ENCODE assay signal across 8 mouse cellular contexts in genomic region chr9:69296418-69296817, GRCm38 (mm10).
A peak's percentile ranks its signal among the peaks of the same experiment; 100 is the strongest.
DNase-seq lines count a peak whose midpoint lies in the region; ATAC-seq and TF ChIP-seq lines count a peak whose summit lies in the region.

No protein-coding gene starts in this region.

- dilution Hi-C loops in CH12.LX (cut with MboI; ENCODE audit: extremely low pct_ligation_motif_present, extremely low pct_unique_long_range_greater_than_20kb, low sequenced_read_pairs), result no loop called here

- H3K9me3 ChIP-seq in hindbrain, embryonic 14.5 days (ENCODE audit: control insufficient read depth, low read length), result no peaks in the 10 kb centered on the region
- H3K9me3 ChIP-seq in hindbrain, embryonic 12.5 days (replicated peaks), result no peaks in the 10 kb centered on the region
- H3K9me3 ChIP-seq in CH12.LX (replicated peaks; ENCODE audit: low read length), result no peaks in the 10 kb centered on the region
- H3K9me3 ChIP-seq in forebrain, embryonic 15.5 days, result no peaks in the 10 kb centered on the region

- no peak overlapping the region for H3K4me2 ChIP-seq in hindbrain, embryonic 14.5 days (replicated peaks)
- H3K4me2 ChIP-seq in hindbrain, embryonic 12.5 days (replicated peaks), result no peak overlapping the region
- H3K4me2 ChIP-seq in CH12.LX (ENCODE audit: insufficient read depth, low read depth, poor library complexity, severe bottlenecking), result no peak overlapping the region
- no peak overlapping the region for H3K4me2 ChIP-seq in forebrain, embryonic 15.5 days (replicated peaks)

- H3K27me3 ChIP-seq in hindbrain, embryonic 14.5 days (ENCODE audit: control insufficient read depth, insufficient read depth, low read length), result peaks cover 28% of the 10 kb centered on the region
- peaks cover 23% of the 10 kb centered on the region for H3K27me3 ChIP-seq in hindbrain, embryonic 12.5 days
- no peaks in the 10 kb centered on the region for H3K27me3 ChIP-seq in CH12.LX (replicated peaks)
- peaks cover 11% of the 10 kb centered on the region for H3K27me3 ChIP-seq in forebrain, embryonic 15.5 days

- peaks cover 6% of the 10 kb centered on the region; the same call in 1 of the 2 replicates for H3K4me1 ChIP-seq in hindbrain, embryonic 14.5 days (replicated peaks; ENCODE audit: control insufficient read depth, insufficient read depth, low read length)
- peaks cover under 1% of the 10 kb centered on the region; the same call in 1 of the 2 replicates for H3K4me1 ChIP-seq in hindbrain, embryonic 12.5 days
- H3K4me1 ChIP-seq in CH12.LX (ENCODE audit: control insufficient read depth in 1 of 2, insufficient read depth in 2 of 2), result peaks cover 0 to 19% of the 10 kb centered on the region in 2 experiments; a peak in 2 of 4 replicates
- H3K4me1 ChIP-seq in forebrain, embryonic 15.5 days, result peaks cover under 1% of the 10 kb centered on the region; the same call in 1 of the 2 replicates

- H3K9ac ChIP-seq in hindbrain, embryonic 14.5 days, result no peak overlapping the region
- no peak overlapping the region for H3K9ac ChIP-seq in hindbrain, embryonic 12.5 days
- no peak overlapping the region for H3K9ac ChIP-seq in CH12.LX (ENCODE audit: insufficient read depth, low read depth)
- no peak overlapping the region for H3K9ac ChIP-seq in forebrain, embryonic 15.5 days (replicated peaks)

- WGBS in hindbrain, embryonic 14.5 days, result 17% methylated on average over 2 of the region's 2 CpGs
- 22% methylated on average over 2 of the region's 2 CpGs for WGBS in hindbrain, embryonic 12.5 days
- WGBS in forebrain, embryonic 15.5 days, result 13% methylated on average over 2 of the region's 2 CpGs

- TF ChIP-seq POLR2A in CH12.LX (IDR thresholded peaks at IDR 0.05; ENCODE audit: low read depth, low read length), result no peak

- ATAC-seq in hindbrain, embryonic 14.5 days (ENCODE audit: low FRiP score), result no peak
- ATAC-seq in hindbrain, embryonic 12.5 days (ENCODE audit: low FRiP score), result no peak
- no peak for ATAC-seq in forebrain, embryonic 15.5 days (replicated peaks)

- H3K4me3 ChIP-seq in hindbrain, embryonic 14.5 days (replicated peaks; ENCODE audit: low read length), result no peak overlapping the region
- no peak overlapping the region for H3K4me3 ChIP-seq in hindbrain, embryonic 12.5 days
- H3K4me3 ChIP-seq in CH12.LX (replicated peaks in 1 of 3; ENCODE audit: low read depth in 2 of 3, low read length in 2 of 3, poor library complexity in 1 of 3), result no peak overlapping the region
- no peak overlapping the region for H3K4me3 ChIP-seq in forebrain, embryonic 15.5 days

- no peak for TF ChIP-seq EP300 in CH12.LX (IDR thresholded peaks at IDR 0.05; ENCODE audit: low read length)

- peak; percentile 84 for DNase-seq in hindbrain, embryonic 14.5 days (ENCODE audit: low spot score)
- DNase-seq in CH12.LX (ENCODE audit: extremely low read depth), result no peak
- peak; percentile 75 to 78 for DNase-seq in cerebellum, adult 18-20 months
- peak; percentile 16 to 50 for DNase-seq in gastrocnemius, postnatal 36 days
- peak; percentile 72 to 77 for DNase-seq in left cerebral cortex, postnatal 14 days (ENCODE audit: low spot score in 2 of 2)
- peak; percentile 69 to 74 for DNase-seq in right cerebral cortex, postnatal 10 days (ENCODE audit: low spot score in 2 of 2)

- no peaks in the 10 kb centered on the region for H3K79me2 ChIP-seq in CH12.LX (replicated peaks; ENCODE audit: control insufficient read depth, extremely low read depth, insufficient read depth, poor library complexity, severe bottlenecking)

- intact Hi-C loops in gastrocnemius, postnatal 36 days (cut with DNase I), result loop anchor here (5.0 to 10.0 kb wide), 3 partner anchors 242 to 484 kb away; no protein-coding TSS in a partner anchor
- intact Hi-C loops in left cerebral cortex, postnatal 14 days (cut with DNase I), result loop anchor here (10.0 kb wide), 3 partner anchors 342 to 1282 kb away; no protein-coding TSS in a partner anchor

- TF ChIP-seq CTCF in CH12.LX (conservative IDR thresholded peaks at IDR 0.05 in 1 of 2, IDR thresholded peaks at IDR 0.05 in 1 of 2; ENCODE audit: low read depth in 2 of 2, low read length in 2 of 2), result peak; percentile 47 to 73; a peak in 2 of 4 replicates

- in situ Hi-C loops in CH12.LX (cut with MboI; ENCODE audit: low pct_ligation_motif_present, low pct_unique_long_range_greater_than_20kb, low sequenced_read_pairs), result loop anchor here (25.0 kb wide), 1 partner anchor 334 kb away; no protein-coding TSS in a partner anchor

- peak; percentile 76 for TF ChIP-seq RAD21 in CH12.LX (IDR thresholded peaks at IDR 0.05; ENCODE audit: low read depth, low read length)

- no peak overlapping the region for H3K27ac ChIP-seq in hindbrain, embryonic 14.5 days
- H3K27ac ChIP-seq in hindbrain, embryonic 12.5 days, result no peak overlapping the region
- H3K27ac ChIP-seq in CH12.LX (ENCODE audit: insufficient read depth, low read depth), result no peak overlapping the region
- H3K27ac ChIP-seq in forebrain, embryonic 15.5 days (replicated peaks), result no peak overlapping the region

- no peaks in the 10 kb centered on the region for H3K36me3 ChIP-seq in hindbrain, embryonic 14.5 days (replicated peaks; ENCODE audit: control insufficient read depth, insufficient read depth)
- H3K36me3 ChIP-seq in hindbrain, embryonic 12.5 days, result no peaks in the 10 kb centered on the region
- H3K36me3 ChIP-seq in CH12.LX (replicated peaks in 1 of 2; ENCODE audit: control insufficient read depth in 1 of 2, insufficient read depth in 1 of 2, low read length in 1 of 2), result no peaks in the 10 kb centered on the region
- H3K36me3 ChIP-seq in forebrain, embryonic 15.5 days, result no peaks in the 10 kb centered on the region

TF ChIP-seq in CH12.LX, 34 proteins besides CTCF, POLR2A, EP300 and RAD21:
- TF ChIP-seq ETS1 (conservative IDR thresholded peaks at IDR 0.05; ENCODE audit: low read depth, low read length) (no peak), PAX5 (IDR thresholded peaks at IDR 0.05; ENCODE audit: low read length) (no peak), SMC3 (IDR thresholded peaks at IDR 0.05; ENCODE audit: low read depth, low read length) (peak; percentile 67), USF1 (IDR thresholded peaks at IDR 0.05; ENCODE audit: low read depth, low read length) (no peak), ZNF384 (IDR thresholded peaks at IDR 0.05; ENCODE audit: low read depth, low read length) (peak; percentile 54), ZC3H11A (IDR thresholded peaks at IDR 0.05; ENCODE audit: low read depth, low read length) (0 out of 2 replicates have a peak, but pooled peaks have one; percentile 6)
TF ChIP-seq in CH12.LX: peak in this region for 3.
